Mouse (Mus musculus) forelimb bud, embryonic 11.5 days (tissue): Measurements from ENCODE around the gene Entpd5.

Source experiments
- DNase-seq: peaks from one replicate; pipeline ENCODE4 v3.0.0-alpha.2; 2012; ENCODE audit warnings: low read depth, low spot score

Gene Entpd5

DNA sequence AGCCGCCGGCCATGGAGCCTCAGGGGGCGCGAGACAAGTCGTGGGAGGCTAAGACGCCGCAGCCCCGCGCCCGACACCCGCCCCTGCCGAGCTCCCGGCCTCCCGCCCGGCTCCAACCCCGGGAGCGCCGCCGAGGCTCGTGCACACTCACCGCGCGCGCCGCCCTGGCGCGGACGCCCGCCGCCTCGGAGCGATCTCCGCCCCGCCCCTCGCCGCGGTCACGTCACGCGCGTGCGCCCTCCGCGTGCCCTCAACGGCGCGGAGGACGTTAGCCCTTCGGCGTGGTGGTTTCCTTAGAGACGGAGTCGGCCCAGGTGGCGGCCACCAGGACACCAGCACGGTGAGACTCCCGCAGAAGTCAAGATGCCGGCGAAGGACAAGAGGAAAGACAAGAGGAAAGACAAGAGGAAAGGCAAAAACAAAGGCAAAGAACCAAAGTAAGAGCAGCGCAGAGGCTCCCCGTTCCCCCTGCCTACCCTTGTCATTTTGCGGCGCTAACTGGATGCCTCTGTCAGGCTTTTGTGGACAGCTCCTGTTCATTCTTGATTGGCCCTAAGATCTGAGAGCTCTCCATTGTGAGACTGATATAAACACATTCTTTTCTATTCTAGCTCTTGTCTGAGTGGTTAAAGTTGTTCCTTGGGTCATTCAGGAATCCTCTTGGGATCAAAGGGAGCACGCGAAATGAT lies at the start of gene Entpd5, which contains the start of gene Bbof1:
Gene Entpd5, minus strand, starts transcription at position 211 of the 689 bp plus-strand sequence.
Gene Bbof1, plus strand, starts transcription at position 253 of the 689 bp plus-strand sequence.
- peak; percentile 83 for DNase-seq

DNA sequence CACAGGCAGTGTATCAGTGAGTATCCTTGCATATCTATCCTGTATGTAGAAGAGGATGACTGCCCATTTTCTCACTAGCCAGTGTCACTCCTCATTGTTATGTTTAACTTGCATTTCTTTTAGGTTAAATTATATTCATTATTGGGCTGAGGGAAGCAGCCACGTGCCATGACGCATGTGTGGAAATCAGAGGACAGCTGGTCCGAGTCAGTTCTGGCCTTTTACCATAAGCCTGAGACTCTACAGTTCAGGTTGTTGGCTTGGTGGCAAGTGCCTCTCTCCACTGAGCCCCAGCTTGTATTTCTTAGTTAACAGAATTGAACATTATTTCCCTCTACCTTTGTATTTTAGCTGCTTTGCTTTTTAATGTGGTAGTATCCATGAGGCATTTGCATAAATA lies 48.1 kb upstream of the Entpd5 start:
- no peak for DNase-seq

DNA sequence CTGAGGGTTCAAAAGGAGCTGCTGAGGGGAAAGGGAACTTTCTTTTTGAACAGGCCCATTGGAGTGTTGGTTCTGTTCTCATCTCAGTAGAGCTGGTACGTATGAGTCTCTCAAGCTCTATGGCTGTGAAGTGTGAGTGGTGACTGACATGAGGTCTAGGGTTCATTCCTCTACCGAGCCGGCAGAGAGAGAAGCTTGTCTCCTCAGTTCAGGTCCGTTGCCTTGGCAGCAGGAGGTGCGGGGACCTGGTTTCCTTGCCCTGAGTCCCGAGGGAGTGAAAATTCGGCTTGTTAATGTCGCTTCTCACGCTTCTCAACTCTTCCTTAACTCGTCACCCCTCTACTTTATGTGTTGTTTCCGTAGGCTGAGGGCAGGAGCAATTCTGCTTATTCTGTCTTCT lies 43.0 kb upstream of the Entpd5 start:
- no peak for DNase-seq

GRCm38 (mm10) chr12:84450718-84451646 lies 42.2 kb upstream of the Entpd5 start, which contains the start of the genes Aldh6a1 and Lin52:
Gene Aldh6a1, minus strand, starts transcription at chr12:84451004.
Gene Lin52, plus strand, starts transcription at chr12:84451422.
- peak; percentile 100 for DNase-seq

DNA sequence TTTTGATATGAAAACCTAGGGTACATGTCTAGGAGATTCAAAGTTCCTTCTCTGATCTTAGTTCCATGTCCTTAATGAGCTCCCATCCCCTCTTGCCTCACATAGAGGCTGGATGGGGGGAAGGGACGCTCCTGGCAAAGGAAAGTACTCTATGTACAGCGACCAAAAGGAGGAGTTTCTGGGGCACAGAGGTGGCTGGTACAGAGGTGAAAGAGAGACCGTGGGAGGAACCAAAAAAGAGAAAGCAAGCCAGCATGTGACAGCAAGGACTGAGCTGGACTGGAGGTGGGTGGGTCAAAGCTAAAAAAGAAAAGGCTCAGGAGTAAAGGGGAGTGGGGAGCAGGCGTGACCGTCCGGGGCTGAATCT lies 41.5 kb upstream of the Entpd5 start:
- DNase-seq = peak; percentile 3

- no peak for DNase-seq
Observed at GRCm38 (mm10) chr12:84449887-84450286, 41.1 kb upstream of the Entpd5 start.

DNA sequence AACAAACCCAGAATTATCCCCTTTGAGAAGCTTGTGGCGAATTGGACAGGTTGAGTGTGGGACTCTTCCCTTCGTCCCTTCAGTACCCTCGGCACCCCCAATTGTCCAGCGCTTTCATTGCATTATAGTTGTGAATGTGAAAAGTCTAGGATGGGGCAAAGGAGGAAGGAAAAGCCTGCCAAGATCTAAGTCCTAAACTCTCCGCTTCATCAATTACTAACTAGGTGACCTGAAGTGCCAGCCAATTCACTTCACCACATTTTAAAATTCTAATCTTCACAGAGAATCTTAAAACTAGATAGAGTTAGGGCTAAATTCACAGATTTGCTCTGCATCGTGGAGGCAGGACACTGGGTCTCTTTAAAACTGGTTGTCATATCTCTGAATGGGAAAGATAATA lies 39.4 kb upstream of the Entpd5 start:
- no peak for DNase-seq

GRCm38 (mm10) chr12:84447386-84447785 lies 38.6 kb upstream of the Entpd5 start:
- DNase-seq = no peak

DNA sequence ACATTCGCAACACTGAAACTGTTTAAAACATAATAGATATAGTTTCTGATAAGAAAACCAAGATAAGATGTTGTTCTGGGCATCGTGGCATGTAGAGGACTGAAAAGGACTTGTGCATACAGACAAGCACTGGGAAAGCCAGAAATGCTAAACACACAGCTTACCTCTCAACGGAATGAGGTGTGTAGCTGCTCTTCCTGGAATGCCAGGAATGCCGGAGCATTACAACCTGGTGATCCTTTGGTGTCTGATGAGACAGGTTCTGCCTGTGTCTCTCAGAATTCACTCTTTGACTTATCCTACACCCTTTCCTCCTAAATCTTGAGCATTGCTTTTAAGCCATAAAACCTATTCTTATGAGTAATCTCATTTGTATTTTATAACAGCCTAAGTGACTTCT lies 33.7 kb upstream of the Entpd5 start:
- no peak for DNase-seq

DNA sequence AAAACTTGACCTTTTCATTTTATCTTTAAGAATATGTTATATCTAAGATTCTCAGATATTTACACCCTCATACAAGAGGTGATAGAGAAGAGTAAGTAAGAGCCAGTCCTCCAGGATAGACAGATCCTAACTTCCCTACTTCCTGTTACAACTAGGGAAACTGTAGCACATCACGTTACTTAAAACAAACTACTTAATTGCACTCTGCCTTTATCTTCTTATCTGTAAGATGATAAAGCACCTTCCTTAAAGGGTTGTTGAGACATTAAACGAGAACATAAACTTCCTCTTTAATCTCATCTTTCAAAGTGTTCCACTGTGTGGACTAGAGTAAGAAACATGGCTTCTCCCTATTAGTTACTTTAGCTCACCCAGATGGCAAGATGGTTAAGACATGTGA lies 29.9 kb upstream of the Entpd5 start:
- no peak for DNase-seq

DNA sequence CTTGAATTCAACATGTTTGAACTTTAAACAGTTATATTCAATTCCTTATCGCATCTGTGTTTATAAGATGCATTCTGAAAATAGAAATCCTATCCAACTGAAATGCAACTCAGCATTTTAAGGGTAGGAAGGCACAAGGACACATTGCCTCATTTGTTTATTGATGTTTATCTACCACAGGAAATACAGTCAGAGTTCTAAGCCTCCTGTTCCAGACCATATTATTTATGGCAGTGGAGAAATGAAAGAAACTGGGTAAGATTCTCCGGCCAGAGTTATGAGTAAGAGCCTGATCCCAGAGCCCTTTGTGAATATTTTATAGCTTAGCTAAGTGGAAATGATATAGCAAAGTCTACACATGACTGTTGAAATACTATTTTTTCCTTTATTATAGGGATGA lies 21.0 kb upstream of the Entpd5 start:
- DNase-seq = no peak

DNA sequence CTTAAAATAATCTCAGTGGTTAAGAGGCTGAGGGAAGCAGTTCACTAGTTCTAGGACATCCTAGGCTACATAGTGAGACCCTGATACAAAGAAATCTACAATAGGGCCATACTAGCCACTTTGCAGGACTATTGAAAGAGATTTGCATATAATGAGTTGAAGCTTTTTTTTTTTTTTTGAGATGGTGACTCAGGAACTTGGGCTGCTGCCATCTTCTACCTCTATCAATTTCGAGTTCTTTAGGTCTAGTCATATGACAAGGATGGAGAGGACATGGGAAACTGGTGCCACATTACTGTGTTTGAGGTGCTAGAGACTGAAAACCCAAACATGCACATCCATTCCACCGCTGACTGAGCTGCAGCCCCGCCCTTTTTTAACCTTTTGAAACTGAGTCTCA lies 15.2 kb upstream of the Entpd5 start:
- no peak for DNase-seq

DNA sequence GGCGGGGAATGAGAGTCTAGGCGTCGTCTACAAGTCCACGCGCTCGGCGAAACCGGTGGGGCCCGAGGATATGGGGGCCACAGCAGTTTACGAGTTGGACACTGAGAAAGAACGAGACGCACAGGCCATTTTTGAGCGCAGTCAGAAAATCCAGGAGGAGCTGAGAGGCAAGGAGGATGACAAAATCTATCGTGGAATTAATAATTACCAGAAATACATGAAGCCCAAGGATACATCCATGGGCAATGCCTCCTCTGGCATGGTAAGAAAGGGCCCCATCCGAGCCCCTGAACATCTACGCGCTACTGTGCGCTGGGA lies 8.7 kb upstream of the Entpd5 start:
- no peak for DNase-seq

GRCm38 (mm10) chr12:84416834-84417604 lies 8.2 kb upstream of the Entpd5 start, which contains the start of gene Rnf113a2:
Gene Rnf113a2, plus strand, starts transcription at chr12:84417196.
- peak; percentile 90 for DNase-seq

- DNase-seq = peak; percentile 5
Observed at GRCm38 (mm10) chr12:84407874-84408818, 683 bp downstream of the Entpd5 start.

- no peak for DNase-seq
Observed at GRCm38 (mm10) chr12:84407259-84407658, 1.6 kb downstream of the Entpd5 start.

- no peak for DNase-seq
Observed at GRCm38 (mm10) chr12:84404541-84404940, 4.3 kb downstream of the Entpd5 start.

GRCm38 (mm10) chr12:84402923-84403322 lies 5.9 kb downstream of the Entpd5 start:
- DNase-seq = no peak

DNA sequence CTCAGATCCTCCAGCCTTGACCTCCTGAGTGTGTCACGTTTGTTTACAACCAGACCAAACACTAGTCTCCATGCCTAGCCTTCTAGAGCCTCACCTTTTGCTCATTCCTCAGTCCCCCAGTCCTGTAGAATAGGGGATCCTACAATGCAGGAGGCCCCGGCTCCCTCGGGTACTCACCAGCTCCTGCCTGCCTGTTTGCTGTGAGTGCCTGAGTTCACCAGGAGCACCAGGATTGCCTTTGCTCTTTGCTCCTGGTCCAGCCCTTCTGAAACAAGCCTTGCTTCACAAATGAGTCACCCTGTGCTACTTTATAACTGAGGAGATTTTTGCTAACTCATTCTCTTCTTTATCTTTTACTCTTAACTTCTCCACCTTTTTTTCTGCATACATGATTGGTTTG lies 8.2 kb downstream of the Entpd5 start:
- DNase-seq = no peak

- DNase-seq = no peak
Observed at GRCm38 (mm10) chr12:84400068-84400467, 8.8 kb downstream of the Entpd5 start.

DNA sequence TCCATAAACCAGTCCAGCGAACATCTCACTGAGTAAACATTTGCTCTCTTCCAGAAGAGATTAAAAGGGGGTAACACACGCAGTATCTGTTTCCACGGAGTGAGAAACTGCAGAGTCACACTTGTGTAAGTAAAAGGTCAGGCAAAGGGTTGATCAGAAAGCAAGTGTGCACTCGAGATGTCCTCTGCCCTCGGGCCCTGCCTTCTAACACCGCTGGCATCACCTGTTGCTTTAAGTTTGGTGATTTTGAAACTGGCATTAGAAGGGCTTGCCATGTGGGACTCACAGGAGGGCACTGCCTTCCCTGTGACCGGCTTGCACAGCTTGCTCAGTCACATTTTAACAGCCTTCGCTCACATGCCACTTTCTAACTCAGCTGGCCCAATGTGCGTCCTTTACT lies 9.2 kb downstream of the Entpd5 start:
- DNase-seq = no peak
